Mouse (Mus musculus) hindlimb bud, embryonic 11.5 days (tissue): Measurements from ENCODE around the gene Rpl35a.
"Not testable (repeated sequence)": the region's sequence is repeated elsewhere in the genome, so short reads cannot be mapped to it uniquely, and the experiment has no call there.

Experiments used
- DNase-seq: peaks from one replicate; pipeline ENCODE4 v3.0.0-alpha.2; 2012; ENCODE audit warnings: low read depth, low spot score; ENCODE audit errors: extremely low spot score

The Rpl35a gene

GRCm38 (mm10) chr16:33054927-33055326 is 1.3 kb upstream of the Rpl35a start:
- DNase-seq: not testable (repeated sequence)

GRCm38 (mm10) chr16:33055655-33056054 is 598 bp upstream of the Rpl35a start:
- no peak for DNase-seq

DNA sequence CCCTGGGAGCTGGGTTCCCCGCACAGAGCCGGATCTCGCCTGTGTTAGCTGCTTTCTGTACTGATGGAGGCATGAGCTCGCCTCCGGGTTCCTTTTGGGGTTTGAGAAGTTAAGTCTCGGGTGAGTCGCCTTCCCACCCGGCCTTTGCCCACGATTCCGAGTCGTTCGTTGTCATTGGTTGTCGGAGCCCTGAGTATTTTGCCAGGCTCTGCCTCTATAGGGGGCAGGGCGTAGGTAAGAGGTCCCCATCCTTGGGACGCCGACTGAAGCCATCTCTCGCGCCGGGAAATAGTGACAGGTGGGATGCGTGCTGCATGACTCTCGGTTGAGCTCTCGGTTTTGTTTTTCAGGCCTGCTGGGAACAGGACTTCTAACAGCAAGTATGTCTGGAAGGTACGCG is 533 bp downstream of the Rpl35a start:
- no peak for DNase-seq

- no peak for DNase-seq
These were observed 1.8 kb downstream of the Rpl35a start for GRCm38 (mm10) chr16:33058033-33058432.

- not testable (repeated sequence) for DNase-seq
These were observed 2.4 kb downstream of the Rpl35a start for GRCm38 (mm10) chr16:33058656-33059055.

- DNase-seq: no peak
These were observed 3.2 kb downstream of the Rpl35a start for GRCm38 (mm10) chr16:33059471-33059870.

DNA sequence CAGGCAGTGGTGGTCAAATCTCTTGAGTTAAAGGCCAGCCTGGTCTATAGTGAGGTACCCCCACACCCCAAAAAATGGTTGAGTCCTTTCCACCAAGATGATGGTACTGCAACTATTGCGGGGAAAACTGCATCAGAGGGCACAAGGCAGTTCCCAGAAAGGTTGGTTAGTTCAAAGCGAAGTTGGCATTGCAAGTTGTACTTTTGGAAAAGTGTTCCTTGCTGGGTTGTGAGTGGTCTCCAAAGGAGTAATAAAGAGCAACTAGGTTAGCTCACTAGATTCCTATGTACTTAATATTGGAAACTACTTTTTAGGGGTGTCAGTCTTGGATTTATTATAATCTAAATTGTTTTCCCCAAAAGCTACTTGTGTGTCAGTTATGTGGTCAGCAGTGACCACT is 4.7 kb downstream of the Rpl35a start:
- no peak for DNase-seq

DNA sequence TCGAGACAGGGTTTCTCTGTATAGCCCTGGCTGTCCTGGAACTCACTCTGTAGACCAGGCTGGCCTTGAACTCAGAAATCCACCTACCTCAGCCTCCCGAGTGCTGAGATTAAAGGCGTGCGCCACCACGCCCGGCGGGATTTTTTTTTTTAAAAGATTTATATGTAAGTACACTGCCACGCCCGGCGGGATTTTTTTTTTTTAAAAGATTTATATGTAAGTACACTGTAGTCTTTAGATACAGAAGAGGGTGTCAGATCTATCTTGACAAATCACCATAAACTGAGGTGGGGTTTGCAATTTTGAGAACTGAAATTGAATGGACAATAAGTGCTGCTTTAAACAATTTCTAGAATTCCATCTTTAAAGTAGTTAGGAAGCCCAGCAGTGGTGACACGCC is 5.1 kb downstream of the Rpl35a start:
- no peak for DNase-seq

GRCm38 (mm10) chr16:33062024-33062681 is 5.9 kb downstream of the Rpl35a start, which contains the start of gene Lmln:
Gene Lmln (plus strand): TSS chr16:33062521.
- DNase-seq: peak; percentile 66

DNA sequence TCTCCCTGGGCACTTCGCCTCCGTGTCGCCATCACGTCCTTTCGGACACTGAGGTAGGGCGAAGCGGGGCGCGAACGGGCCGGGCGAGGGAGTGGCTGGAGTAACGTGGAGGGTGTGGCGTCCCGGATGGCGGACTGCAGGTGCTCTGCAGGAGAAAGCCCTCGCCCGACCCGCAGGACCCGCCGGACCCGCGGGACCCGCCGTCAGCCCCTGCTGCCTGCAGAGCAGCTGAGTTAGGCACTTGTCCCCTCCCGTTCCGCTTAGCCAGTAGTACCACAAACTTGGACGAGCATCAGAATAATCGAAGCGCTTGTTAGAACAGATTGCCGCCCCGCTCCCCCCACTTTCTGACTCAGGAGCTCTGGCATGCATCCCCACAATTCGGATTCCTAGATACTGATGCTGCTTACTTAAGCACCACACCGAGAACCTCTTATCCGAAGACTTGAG is 6.5 kb downstream of the Rpl35a start:
- DNase-seq: no peak

DNA sequence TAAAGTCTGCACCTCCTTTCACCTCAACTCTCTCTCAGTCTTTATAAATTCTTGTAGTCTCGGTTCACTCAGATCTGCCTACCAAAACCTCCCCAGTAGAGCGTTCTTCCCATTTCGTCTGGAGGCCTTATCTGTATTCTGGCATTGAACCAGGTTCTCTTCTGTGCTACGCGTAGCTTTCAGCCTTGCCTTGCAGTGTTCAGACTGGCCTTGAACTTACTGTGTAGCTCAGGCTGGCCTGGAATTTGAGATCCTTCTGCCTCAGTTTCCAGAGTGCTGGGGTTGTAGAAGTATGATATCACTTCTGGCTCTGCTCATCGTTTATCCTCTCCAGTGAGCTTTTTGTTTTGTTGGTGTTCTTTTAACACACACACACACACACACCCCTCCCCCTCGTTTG is 7.0 kb downstream of the Rpl35a start:
- no peak for DNase-seq

- DNase-seq: no peak
These were observed 8.4 kb downstream of the Rpl35a start for GRCm38 (mm10) chr16:33064636-33065035.

GRCm38 (mm10) chr16:33070928-33071327 is 14.7 kb downstream of the Rpl35a start:
- no peak for DNase-seq

- DNase-seq: no peak
These were observed 16.8 kb downstream of the Rpl35a start for GRCm38 (mm10) chr16:33072871-33073557.

GRCm38 (mm10) chr16:33074967-33075366 is 18.7 kb downstream of the Rpl35a start:
- DNase-seq: no peak

DNA sequence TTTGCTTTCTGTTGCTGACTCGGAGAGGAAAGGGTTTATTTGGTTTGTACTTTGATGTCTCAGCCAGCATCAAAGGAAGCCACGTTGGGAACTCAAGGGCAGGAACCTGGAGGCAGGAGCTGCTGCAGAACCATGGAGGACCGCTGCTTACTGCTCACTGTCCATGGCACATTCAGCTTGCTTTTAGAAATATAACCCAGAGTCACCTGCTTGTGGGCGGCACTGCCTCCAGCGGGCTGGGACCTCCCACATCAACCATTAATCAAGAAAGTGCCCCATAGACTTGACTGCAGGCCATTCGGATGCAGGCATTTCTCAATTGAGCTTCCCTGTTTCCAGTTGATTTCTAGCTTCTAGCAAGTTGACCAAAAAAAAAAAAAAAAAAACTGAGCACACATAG is 19.8 kb downstream of the Rpl35a start:
- no peak for DNase-seq

- no peak for DNase-seq
These were observed 20.9 kb downstream of the Rpl35a start for GRCm38 (mm10) chr16:33077069-33077627.

DNA sequence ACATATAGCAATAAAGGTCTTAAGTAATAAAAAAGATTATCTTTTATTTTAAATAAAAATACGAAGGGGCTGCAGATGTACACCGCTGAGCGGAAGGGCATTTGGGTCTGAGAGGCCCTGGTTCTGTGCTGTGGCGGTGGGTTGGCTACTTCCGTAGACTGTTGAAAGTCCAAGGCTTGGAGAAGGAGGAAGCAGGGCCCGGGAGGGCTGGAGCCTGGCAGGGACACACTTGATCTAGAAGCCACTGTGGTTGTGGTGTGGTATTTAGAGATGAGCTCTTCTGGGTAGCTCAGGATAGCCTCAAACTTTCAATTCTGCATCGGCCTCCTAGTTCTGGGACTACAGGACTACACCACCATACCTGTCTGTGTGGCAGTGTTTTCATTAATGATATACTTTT is 23.8 kb downstream of the Rpl35a start:
- no peak for DNase-seq

DNA sequence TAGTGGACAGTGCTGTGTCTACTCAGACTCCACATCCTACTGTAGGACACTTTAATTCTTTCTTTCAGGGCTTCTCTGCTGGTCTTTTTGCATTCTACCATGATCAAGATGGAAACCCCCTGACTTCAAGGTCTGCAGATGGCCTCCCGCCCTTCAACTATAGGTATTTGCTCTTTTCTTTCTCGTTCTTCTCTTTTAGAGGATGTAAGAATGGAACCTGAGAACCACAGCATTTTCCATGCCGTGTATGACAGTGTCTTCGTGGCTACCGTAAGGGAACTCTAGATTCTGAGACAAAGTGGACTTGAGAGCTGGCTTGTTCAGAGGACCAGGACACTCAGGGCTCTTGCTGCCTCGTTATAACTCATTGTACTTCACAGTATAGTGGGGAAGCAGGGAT is 26.7 kb downstream of the Rpl35a start:
- DNase-seq: no peak

DNA sequence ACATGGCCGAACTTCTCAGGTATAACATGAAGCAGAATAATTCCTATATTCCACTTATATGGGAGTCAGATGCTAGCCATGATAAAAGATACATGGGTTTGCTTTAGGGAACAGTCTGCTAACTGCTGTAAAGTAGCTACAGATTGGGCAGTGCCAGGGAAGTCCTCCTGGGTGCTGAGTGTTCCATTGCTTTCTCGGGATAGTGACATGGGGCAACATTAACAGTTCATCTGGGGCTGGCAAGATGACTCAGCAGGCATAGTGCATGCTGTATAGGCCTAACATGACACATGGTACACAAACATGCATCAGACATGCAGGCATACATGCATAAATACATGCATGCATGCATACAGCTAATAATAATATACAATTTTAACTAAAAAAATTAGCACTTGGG is 27.7 kb downstream of the Rpl35a start:
- DNase-seq: no peak

DNA sequence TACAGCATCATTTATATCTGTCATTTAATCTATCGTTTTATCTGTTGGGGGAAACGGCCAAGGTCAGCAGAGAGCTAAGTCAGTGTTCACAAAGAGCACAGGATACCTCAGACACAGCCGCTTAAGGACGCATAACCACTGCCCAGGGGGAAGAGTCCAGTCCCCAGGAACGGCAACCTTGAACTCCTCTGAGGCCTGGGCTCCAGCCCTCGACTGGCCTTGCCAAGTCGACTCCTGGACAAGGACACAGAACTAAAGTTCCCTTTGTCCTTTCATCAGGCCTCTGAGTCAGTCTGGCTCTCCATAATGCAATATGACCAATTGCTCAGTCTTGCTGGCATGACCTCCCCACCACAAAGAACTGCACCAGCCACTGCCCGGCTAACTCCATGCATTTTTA is 29.4 kb downstream of the Rpl35a start:
- no peak for DNase-seq
